Mouse (Mus musculus) neural tube, embryonic 12.5 days (tissue): Measurements from ENCODE around the gene Apc2. TPM values are rescaled to one million over a fixed set of nuclear protein-coding genes. Genes with fewer than 3 reads are reported as not detected.
A peak's percentile ranks its signal among the peaks of the same experiment; 100 is the strongest.

Experiments used
- ATAC-seq: fragments of 200-750 bp; cut with Nextera tagmentation; 2 replicates; pipeline ENCODE4 v1.8.0; 2017; ENCODE audit warnings: low read depth, mild to moderate bottlenecking, moderate TSS enrichment, moderate library complexity; ENCODE audit not compliant: low FRiP score
- H3K27ac ChIP-seq: fragments of 300-500 bp; sonication (generic); 2 replicates; pipeline ENCODE4 v1.5.1; 2016
- H3K27me3 ChIP-seq: fragments of 300-500 bp; sonication (generic); replicated peaks from 2 replicates; pipeline ENCODE4 v1.6.1; 2016; ENCODE audit warnings: mild to moderate bottlenecking
- H3K36me3 ChIP-seq: fragments of 300-500 bp; sonication (generic); 2 replicates; pipeline ENCODE4 v1.6.1; 2016; ENCODE audit warnings: mild to moderate bottlenecking
- H3K4me1 ChIP-seq: fragments of 300-500 bp; sonication (generic); 2 replicates; pipeline ENCODE4 v1.6.1; 2016
- H3K4me2 ChIP-seq: fragments of 300-500 bp; sonication (generic); replicated peaks from 2 replicates; pipeline ENCODE4 v1.6.1; 2016; ENCODE audit warnings: mild to moderate bottlenecking
- H3K4me3 ChIP-seq: fragments of 300-500 bp; sonication (generic); 2 replicates; pipeline ENCODE4 v1.5.1; 2016
- H3K9ac ChIP-seq: fragments of 300-500 bp; sonication (generic); 2 replicates; pipeline ENCODE4 v1.6.1; 2016; ENCODE audit warnings: mild to moderate bottlenecking
- H3K9me3 ChIP-seq: fragments of 300-500 bp; sonication (generic); 2 replicates; pipeline ENCODE4 v1.6.1; 2016; ENCODE audit warnings: mild to moderate bottlenecking
- WGBS: fragments of 180-500 bp; shearing (Covaris S2); methylation state at CpG from one replicate; pipeline ENCODE4 v1.1.7; 2016; 5-methylcytosine and 5-hydroxymethylcytosine counted together
- microRNA-seq: library from miRNA; unstranded; fragments of <30 nt; microRNA quantifications from one replicate; pipeline ENCODE4, GENCODE M21; 2017
- polyA plus RNA-seq: library from polyadenylated mRNA; unstranded; fragments of >200 nt; fragmentation: Nextera tagmentation; extraction: Ambion mirVana; gene quantifications from 2 replicates; pipeline ENCODE4 v1.2.1, GENCODE M21; 2016

Gene Apc2
- polyA plus RNA-seq, 1 experiment from 2014 or later: 175 TPM

DNA sequence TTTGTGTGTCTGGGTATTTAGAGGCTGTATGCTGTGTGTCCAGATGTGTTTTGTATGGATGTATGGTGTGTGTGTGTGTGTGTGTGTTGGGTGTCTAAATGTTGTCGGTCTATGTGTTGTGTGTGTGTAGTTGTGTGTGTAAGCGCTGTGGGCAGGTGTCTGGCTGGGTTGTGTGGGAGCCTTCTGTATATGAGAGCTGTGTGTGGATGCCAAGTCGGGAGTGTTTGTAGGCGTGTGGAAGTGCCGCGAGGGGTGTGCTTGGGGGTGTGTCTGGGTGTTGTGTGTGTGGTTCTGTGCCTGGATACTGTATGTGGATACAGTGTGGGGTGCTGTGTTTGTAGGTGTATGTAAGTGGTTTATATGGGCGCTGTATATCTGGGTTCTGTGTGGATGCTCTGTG is 61.6 kb downstream of the Apc2 start:
- Histone ChIP-seq H3K36me3 (no peaks in the 10 kb centered on the region), H3K9me3 (0 out of 2 replicates have a peak, but pooled peaks cover 2% of the 10 kb centered on the region), H3K27me3 (peaks cover 88% of the 10 kb centered on the region), H3K4me2 (no peak overlapping the region), H3K27ac (no peak overlapping the region), H3K4me3 (no peak overlapping the region), H3K9ac (no peak overlapping the region), H3K4me1 (peaks cover 13% of the 10 kb centered on the region)
- 36% methylated on average over 7 of the region's 7 CpGs for WGBS
- ATAC-seq: no peak

DNA sequence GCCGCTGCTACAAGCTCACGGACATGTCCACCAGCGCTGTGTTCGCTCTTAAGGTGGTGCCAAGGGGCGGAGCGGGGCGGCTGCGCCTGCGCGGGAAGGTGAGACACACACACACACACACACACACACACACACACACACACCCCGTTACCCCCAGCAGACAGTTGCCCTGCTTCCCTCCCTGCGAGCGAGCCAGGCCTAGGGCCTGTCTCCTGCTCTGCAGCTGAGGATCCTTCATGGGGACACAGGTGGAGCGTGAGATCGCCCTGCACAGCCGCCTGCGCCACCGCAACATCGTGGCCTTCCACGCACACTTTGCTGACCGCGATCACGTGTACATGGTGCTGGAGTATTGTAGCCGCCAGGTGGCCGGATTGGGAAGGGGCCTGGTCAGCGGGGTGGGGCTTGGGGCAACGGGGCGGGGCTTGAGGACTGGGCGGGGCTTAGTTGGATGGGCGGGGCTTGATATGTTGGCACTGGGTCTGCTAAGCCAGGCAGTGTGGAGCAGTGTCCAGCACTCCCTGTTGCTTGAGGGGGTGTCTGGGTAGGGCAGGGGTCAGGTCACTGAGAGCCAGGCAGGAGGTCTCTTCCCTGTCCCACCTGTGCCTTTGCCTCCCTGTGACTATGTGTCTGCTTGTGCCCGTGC is 62.3 kb downstream of the Apc2 start:
- H3K9ac ChIP-seq: 0 out of 2 replicates have a peak overlapping the region, but pooled peaks have one; percentile 2
- H3K4me3 ChIP-seq: peak overlapping the region; percentile 9; the same call in 1 of the 2 replicates
- H3K9me3 ChIP-seq: 0 out of 2 replicates have a peak, but pooled peaks cover 8% of the 10 kb centered on the region
- H3K27me3 ChIP-seq: peaks cover 85% of the 10 kb centered on the region
- no peak for ATAC-seq
- no peaks in the 10 kb centered on the region for H3K36me3 ChIP-seq
- no peak overlapping the region for H3K27ac ChIP-seq
- WGBS: 7% methylated on average over 31 of the region's 31 CpGs
- peak overlapping the region; percentile 46 for H3K4me2 ChIP-seq
- H3K4me1 ChIP-seq: peaks cover 13% of the 10 kb centered on the region

DNA sequence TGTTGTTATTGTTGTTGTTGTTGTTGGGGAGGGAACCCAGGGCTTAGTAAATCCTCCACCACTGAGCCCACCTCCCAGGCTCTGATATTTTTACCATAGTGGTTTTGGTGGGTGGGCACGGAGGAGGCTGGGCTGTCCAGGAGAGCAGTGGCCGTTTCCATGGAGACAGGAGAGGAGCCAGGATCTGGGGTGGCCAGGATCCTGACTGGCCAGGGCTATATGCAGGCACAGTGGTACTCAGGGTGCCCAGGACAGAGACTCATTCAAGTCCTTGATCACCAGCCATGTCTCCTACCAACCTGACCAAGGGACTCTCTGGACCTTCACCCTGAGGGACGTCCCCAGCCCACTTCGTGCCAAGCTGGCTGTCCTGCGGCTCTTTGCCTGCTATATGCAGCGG is 68.0 kb downstream of the Apc2 start:
- Histone ChIP-seq H3K27me3 (peaks cover 42% of the 10 kb centered on the region), H3K4me1 (no peaks in the 10 kb centered on the region), H3K9ac (no peak overlapping the region), H3K27ac (no peak overlapping the region), H3K4me2 (no peak overlapping the region), H3K9me3 (0 out of 2 replicates have a peak, but pooled peaks cover 8% of the 10 kb centered on the region), H3K36me3 (no peaks in the 10 kb centered on the region), H3K4me3 (no peak overlapping the region)
- no peak for ATAC-seq
- 41% methylated on average over 6 of the region's 6 CpGs for WGBS

DNA sequence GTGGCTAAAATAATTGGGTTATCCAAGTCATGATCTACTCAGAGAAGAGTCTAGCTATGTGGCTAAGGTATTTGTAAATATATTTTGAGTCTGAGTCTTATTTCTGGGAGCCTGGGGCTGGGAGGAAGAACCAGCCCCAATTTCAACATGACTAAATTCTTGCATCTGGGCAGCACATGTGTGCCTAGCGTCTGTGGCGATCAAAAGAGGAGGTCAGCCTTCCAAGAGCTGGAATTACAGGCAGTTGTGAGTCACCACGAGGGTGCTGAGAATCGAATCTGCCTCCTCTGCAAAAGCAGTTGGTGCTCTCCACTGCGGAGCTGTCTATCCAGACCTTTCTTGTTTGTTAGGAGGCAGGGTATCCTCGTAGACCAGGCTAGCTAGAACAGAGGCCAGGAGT is 70.0 kb downstream of the Apc2 start:
- ATAC-seq: no peak
- Histone ChIP-seq H3K27me3 (peaks cover 22% of the 10 kb centered on the region), H3K4me1 (no peaks in the 10 kb centered on the region), H3K9me3 (0 out of 2 replicates have a peak, but pooled peaks cover 8% of the 10 kb centered on the region), H3K4me3 (no peak overlapping the region), H3K27ac (no peak overlapping the region), H3K36me3 (no peaks in the 10 kb centered on the region), H3K9ac (no peak overlapping the region), H3K4me2 (no peak overlapping the region)
- WGBS: 67% methylated on average over 6 of the region's 6 CpGs

Small RNAs within 50 kb of the gene (microRNA-seq; reads per million reads assigned to microRNA genes)
- gene Mir6911: 0.87 reads per million

Other genes with a start within 250 kb of the Apc2 start
- gene Gpx4, start 248.8 kb upstream of the Apc2 start, polyA plus RNA-seq: 499 and 515 TPM in 2 replicates
- 15.1 and 15.4 TPM in 2 replicates for gene Sbno2, start 190.4 kb upstream of the Apc2 start, polyA plus RNA-seq
- 17.4 and 23.9 TPM in 2 replicates for gene Stk11, start 180.2 kb upstream of the Apc2 start, polyA plus RNA-seq
- 396 and 422 TPM in 2 replicates for gene Atp5d, start 157.3 kb upstream of the Apc2 start, polyA plus RNA-seq
- 26.5 and 27.3 TPM in 2 replicates for gene Cbarp, start 155.1 kb upstream of the Apc2 start, polyA plus RNA-seq
- 40.8 and 45.1 TPM in 2 replicates for gene Midn, start 147.7 kb upstream of the Apc2 start, polyA plus RNA-seq
- gene Cirbp, start 130.0 kb upstream of the Apc2 start, polyA plus RNA-seq: 262 and 273 TPM in 2 replicates
- 14.9 and 15.7 TPM in 2 replicates for gene 1600002K03Rik, start 123.0 kb upstream of the Apc2 start, polyA plus RNA-seq
- gene Efna2, start 116.5 kb upstream of the Apc2 start, polyA plus RNA-seq: 47.9 and 48.0 TPM in 2 replicates
- 52.1 and 54.6 TPM in 2 replicates for gene Mum1, start 69.5 kb upstream of the Apc2 start, polyA plus RNA-seq
- 214 and 227 TPM in 2 replicates for gene Ndufs7, start 46.9 kb upstream of the Apc2 start, polyA plus RNA-seq
- 37.9 and 38.6 TPM in 2 replicates for gene Gamt, start 35.0 kb upstream of the Apc2 start, polyA plus RNA-seq
- gene Dazap1, start 34.5 kb upstream of the Apc2 start, polyA plus RNA-seq: 66.6 TPM in 2 replicates
- gene Rps15, start 3.5 kb upstream of the Apc2 start, polyA plus RNA-seq: 643 and 654 TPM in 2 replicates
- 37.7 and 41.1 TPM in 2 replicates for gene 2310011J03Rik, start 24.6 kb downstream of the Apc2 start, polyA plus RNA-seq
- 2.2 and 2.3 TPM in 2 replicates for gene Pcsk4, start 33.5 kb downstream of the Apc2 start, polyA plus RNA-seq
- 3.4 and 3.6 TPM in 2 replicates for gene Reep6, start 34.0 kb downstream of the Apc2 start, polyA plus RNA-seq
- 0.50 and 1.1 TPM in 2 replicates for gene Adamtsl5, start 52.4 kb downstream of the Apc2 start, polyA plus RNA-seq
- gene Plk5, start 60.5 kb downstream of the Apc2 start, polyA plus RNA-seq: 0.29 and 0.49 TPM in 2 replicates
- gene Mex3d, start 91.7 kb downstream of the Apc2 start, polyA plus RNA-seq: 23.6 and 26.5 TPM in 2 replicates
- gene Mbd3, start 103.6 kb downstream of the Apc2 start, polyA plus RNA-seq: 304 and 314 TPM in 2 replicates
- gene Uqcr11, start 110.9 kb downstream of the Apc2 start, polyA plus RNA-seq: 436 and 478 TPM in 2 replicates
- gene Tcf3, start 137.7 kb downstream of the Apc2 start, polyA plus RNA-seq: 156 and 166 TPM in 2 replicates
- 1.0 and 1.2 TPM in 2 replicates for gene Onecut3, start 198.9 kb downstream of the Apc2 start, polyA plus RNA-seq
- gene Atp8b3, start 243.1 kb downstream of the Apc2 start, polyA plus RNA-seq: 1.0 TPM in 2 replicates